Mouse (Mus musculus): ENCODE measurements around the gene Stk24. TPM values are rescaled to one million over a fixed set of nuclear protein-coding genes. Genes with fewer than 3 reads are reported as not detected.

The Stk24 gene
- polyA plus RNA-seq, 1 experiment from 2014 or later, result 45.3 TPM

DNA sequence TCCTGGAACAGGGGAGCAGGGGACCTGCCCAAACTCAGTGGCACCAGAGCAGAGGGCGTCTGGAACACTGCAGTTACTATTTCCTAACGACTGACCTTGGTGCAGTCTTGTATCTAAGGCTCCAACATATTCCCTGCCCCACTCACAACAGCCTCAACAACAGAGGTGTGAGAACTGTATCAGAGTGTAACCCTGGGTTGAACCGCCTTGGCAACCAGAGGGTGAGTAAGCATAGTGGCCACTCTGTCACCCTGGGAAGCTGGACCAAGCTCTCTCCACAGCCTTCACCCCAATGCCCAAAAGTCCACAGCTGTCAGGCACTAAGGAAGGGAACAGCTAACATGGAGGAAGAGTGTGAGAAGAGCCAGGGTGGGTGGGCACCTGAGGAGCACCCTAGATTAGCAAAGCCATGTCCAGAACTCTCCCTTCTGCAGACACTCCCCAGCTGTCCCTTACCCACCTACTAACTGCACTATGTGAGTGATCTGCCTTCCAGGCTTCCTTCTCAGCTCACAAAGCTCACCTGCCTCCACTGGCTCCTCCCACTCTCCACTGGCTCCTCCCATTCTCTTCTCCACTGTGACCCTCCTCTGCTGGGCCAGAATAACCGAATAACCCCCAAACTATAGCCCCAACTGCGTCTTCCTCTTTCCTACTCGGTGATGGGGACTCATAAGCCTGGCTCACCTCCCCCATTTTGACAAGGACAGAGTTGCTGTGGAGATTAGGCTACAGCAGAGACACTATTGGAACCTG, 69.3 kb downstream of the Stk24 start:
- Histone ChIP-seq H3K27ac (replicated peaks; ENCODE audit: low read depth, low read length) (no peak overlapping the region), H3K27me3 (ENCODE audit: control insufficient read depth, insufficient read depth, low read length) (no peaks in the 10 kb centered on the region), H3K9ac (ENCODE audit: low read length) (no peak overlapping the region), H3K36me3 (ENCODE audit: control insufficient read depth, insufficient read depth, low read length) (no peaks in the 10 kb centered on the region), H3K4me3 (ENCODE audit: low read depth, low read length) (no peak overlapping the region), H3K4me1 (ENCODE audit: control insufficient read depth, insufficient read depth, low read length) (no peaks in the 10 kb centered on the region; the same call in 1 of the 2 replicates), H3K9me3 (ENCODE audit: control insufficient read depth, low read length) (no peaks in the 10 kb centered on the region), H3K4me2 (ENCODE audit: low read depth, severe bottlenecking) (no peak overlapping the region)
- no peak for DNase-seq (ENCODE audit: low spot score)
- peak; percentile 57; the same call in 1 of the 2 replicates for ATAC-seq (ENCODE audit: insufficient number of reproducible peaks, low FRiP score, low TSS enrichment, low read depth)
- 78% methylated on average over 6 of the region's 6 CpGs for WGBS

GRCm38 (mm10) chr14:121309909-121310308, 69.9 kb downstream of the Stk24 start:
- no peak overlapping the region for H3K4me3 ChIP-seq (ENCODE audit: low read depth, low read length)
- no peak overlapping the region for H3K4me2 ChIP-seq (ENCODE audit: low read depth, severe bottlenecking)
- WGBS, result 75% methylated on average over 3 of the region's 3 CpGs
- ATAC-seq (ENCODE audit: insufficient number of reproducible peaks, low FRiP score, low TSS enrichment, low read depth) (no peak), DNase-seq (ENCODE audit: low spot score) (no peak)
- H3K36me3 ChIP-seq (ENCODE audit: control insufficient read depth, insufficient read depth, low read length), result no peaks in the 10 kb centered on the region
- H3K9me3 ChIP-seq (ENCODE audit: control insufficient read depth, low read length), result no peaks in the 10 kb centered on the region
- no peak overlapping the region for H3K9ac ChIP-seq (ENCODE audit: low read length)
- H3K27ac ChIP-seq (replicated peaks; ENCODE audit: low read depth, low read length), result no peak overlapping the region
- no peaks in the 10 kb centered on the region for H3K27me3 ChIP-seq (ENCODE audit: control insufficient read depth, insufficient read depth, low read length)
- H3K4me1 ChIP-seq (ENCODE audit: control insufficient read depth, insufficient read depth, low read length), result no peaks in the 10 kb centered on the region; the same call in 1 of the 2 replicates

DNA sequence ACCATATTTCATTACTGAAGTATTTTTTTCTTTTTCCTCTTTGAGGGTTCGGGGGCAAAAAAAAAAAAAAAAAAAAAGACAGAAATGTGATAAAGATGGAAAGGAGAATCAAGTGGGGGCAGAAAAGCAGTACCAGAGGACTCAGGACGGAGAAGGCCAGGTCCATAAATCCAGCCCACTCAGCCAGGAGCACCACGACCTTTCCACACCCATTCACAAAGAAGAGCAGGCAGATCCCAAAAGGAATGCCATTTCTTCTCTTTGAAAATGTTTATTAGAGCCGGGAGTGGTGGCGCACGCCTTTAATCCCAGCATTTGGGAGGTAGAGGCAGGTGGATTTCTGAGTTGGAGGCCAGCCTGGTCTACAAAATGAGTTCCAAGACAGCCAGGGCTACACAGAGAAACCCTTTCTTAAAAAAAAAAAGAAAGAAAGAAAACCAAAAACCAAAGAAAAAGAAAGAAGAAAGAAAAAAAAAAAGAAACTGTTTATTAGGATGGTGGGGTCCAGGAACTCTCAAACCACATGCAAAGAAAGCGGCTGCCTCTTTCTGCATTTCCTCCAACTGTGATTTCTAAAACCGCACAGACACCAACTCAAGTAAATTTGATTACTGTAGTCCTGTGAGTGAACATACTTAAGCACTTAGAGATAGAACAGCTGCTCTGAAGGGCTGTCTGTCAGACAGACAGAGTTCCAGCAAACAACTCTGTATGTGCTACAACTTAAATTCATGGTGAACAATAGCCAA, 74.3 kb downstream of the Stk24 start:
- no peak for ATAC-seq (ENCODE audit: insufficient number of reproducible peaks, low FRiP score, low TSS enrichment, low read depth)
- no peaks in the 10 kb centered on the region for H3K27me3 ChIP-seq (ENCODE audit: control insufficient read depth, insufficient read depth, low read length)
- no peaks in the 10 kb centered on the region; the same call in 1 of the 2 replicates for H3K4me1 ChIP-seq (ENCODE audit: control insufficient read depth, insufficient read depth, low read length)
- H3K9me3 ChIP-seq (ENCODE audit: control insufficient read depth, low read length), result no peaks in the 10 kb centered on the region
- H3K9ac ChIP-seq (ENCODE audit: low read length), result no peak overlapping the region
- no peak overlapping the region for H3K4me2 ChIP-seq (ENCODE audit: low read depth, severe bottlenecking)
- no peak for DNase-seq (ENCODE audit: low spot score)
- no peak overlapping the region for H3K27ac ChIP-seq (replicated peaks; ENCODE audit: low read depth, low read length)
- WGBS, result 72% methylated on average over 8 of the region's 8 CpGs
- peaks cover 2% of the 10 kb centered on the region; the same call in 1 of the 2 replicates for H3K36me3 ChIP-seq (ENCODE audit: control insufficient read depth, insufficient read depth, low read length)
- no peak overlapping the region for H3K4me3 ChIP-seq (ENCODE audit: low read depth, low read length)

- 58% methylated on average over 7 of the region's 7 CpGs for WGBS
- H3K9me3 ChIP-seq (ENCODE audit: control insufficient read depth, low read length), result no peaks in the 10 kb centered on the region
- no peak for DNase-seq (ENCODE audit: low spot score)
Observed at GRCm38 (mm10) chr14:121304523-121304922, 75.3 kb downstream of the Stk24 start.

GRCm38 (mm10) chr14:121299093-121299492, 80.7 kb downstream of the Stk24 start:
- WGBS, result 94% methylated on average over 9 of the region's 9 CpGs
- H3K27me3 ChIP-seq (ENCODE audit: control insufficient read depth, insufficient read depth, low read length), result no peaks in the 10 kb centered on the region
- ATAC-seq (ENCODE audit: insufficient number of reproducible peaks, low FRiP score, low TSS enrichment, low read depth) (no peak), DNase-seq (ENCODE audit: low spot score) (no peak)
- H3K27ac ChIP-seq (replicated peaks; ENCODE audit: low read depth, low read length), result no peak overlapping the region
- peaks cover 7% of the 10 kb centered on the region; the same call in 1 of the 2 replicates for H3K36me3 ChIP-seq (ENCODE audit: control insufficient read depth, insufficient read depth, low read length)
- no peaks in the 10 kb centered on the region for H3K4me1 ChIP-seq (ENCODE audit: control insufficient read depth, insufficient read depth, low read length)
- no peak overlapping the region for H3K4me3 ChIP-seq (ENCODE audit: low read depth, low read length)
- no peaks in the 10 kb centered on the region for H3K9me3 ChIP-seq (ENCODE audit: control insufficient read depth, low read length)
- H3K4me2 ChIP-seq (ENCODE audit: low read depth, severe bottlenecking), result no peak overlapping the region
- no peak overlapping the region for H3K9ac ChIP-seq (ENCODE audit: low read length)

More at GRCm38 (mm10) chr14:121304523-121304922, 75.3 kb downstream of the Stk24 start:
- Histone ChIP-seq H3K36me3 (ENCODE audit: control insufficient read depth, insufficient read depth, low read length) (peaks cover 2% of the 10 kb centered on the region; the same call in 1 of the 2 replicates), H3K27me3 (ENCODE audit: control insufficient read depth, insufficient read depth, low read length) (no peaks in the 10 kb centered on the region), H3K4me2 (ENCODE audit: low read depth, severe bottlenecking) (no peak overlapping the region), H3K4me3 (ENCODE audit: low read depth, low read length) (no peak overlapping the region), H3K9ac (ENCODE audit: low read length) (no peak overlapping the region), H3K4me1 (ENCODE audit: control insufficient read depth, insufficient read depth, low read length) (no peaks in the 10 kb centered on the region), H3K27ac (replicated peaks; ENCODE audit: low read depth, low read length) (no peak overlapping the region)
- no peak for ATAC-seq (ENCODE audit: insufficient number of reproducible peaks, low FRiP score, low TSS enrichment, low read depth)

DNA sequence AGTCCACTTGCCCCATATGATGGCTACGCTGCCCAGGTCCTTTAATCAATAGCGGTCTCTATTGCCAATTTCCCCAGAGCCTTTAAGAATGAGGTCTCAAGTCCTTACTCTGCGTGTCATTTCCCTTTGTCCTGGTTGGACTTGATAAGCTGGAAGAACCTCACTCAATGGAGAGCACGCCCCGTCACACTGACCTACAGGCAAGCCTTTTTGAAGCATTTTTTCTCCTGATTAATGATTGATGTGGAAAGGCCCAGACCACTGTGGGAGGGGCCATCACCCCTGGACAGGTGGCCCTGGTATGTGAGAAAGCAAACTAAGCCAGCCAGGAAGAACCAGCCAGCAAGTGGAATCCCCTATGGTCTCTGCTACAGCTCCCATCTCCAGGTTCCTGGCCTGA, 81.3 kb downstream of the Stk24 start:
- Histone ChIP-seq H3K4me1 (ENCODE audit: control insufficient read depth, insufficient read depth, low read length) (no peaks in the 10 kb centered on the region), H3K9me3 (ENCODE audit: control insufficient read depth, low read length) (no peaks in the 10 kb centered on the region), H3K27me3 (ENCODE audit: control insufficient read depth, insufficient read depth, low read length) (no peaks in the 10 kb centered on the region), H3K4me3 (ENCODE audit: low read depth, low read length) (no peak overlapping the region), H3K9ac (ENCODE audit: low read length) (no peak overlapping the region), H3K36me3 (ENCODE audit: control insufficient read depth, insufficient read depth, low read length) (peaks cover 7% of the 10 kb centered on the region; the same call in 1 of the 2 replicates), H3K4me2 (ENCODE audit: low read depth, severe bottlenecking) (no peak overlapping the region), H3K27ac (replicated peaks; ENCODE audit: low read depth, low read length) (no peak overlapping the region)
- 88% methylated on average over 5 of the region's 5 CpGs for WGBS
- ATAC-seq (ENCODE audit: insufficient number of reproducible peaks, low FRiP score, low TSS enrichment, low read depth), result no peak
- DNase-seq (ENCODE audit: low spot score), result no peak

GRCm38 (mm10) chr14:121297103-121297502, 82.7 kb downstream of the Stk24 start:
- H3K27me3 ChIP-seq (ENCODE audit: control insufficient read depth, insufficient read depth, low read length), result no peaks in the 10 kb centered on the region
- DNase-seq (ENCODE audit: low spot score), result no peak
- H3K4me3 ChIP-seq (ENCODE audit: low read depth, low read length), result no peak overlapping the region
- ATAC-seq (ENCODE audit: insufficient number of reproducible peaks, low FRiP score, low TSS enrichment, low read depth), result no peak
- H3K4me1 ChIP-seq (ENCODE audit: control insufficient read depth, insufficient read depth, low read length), result no peaks in the 10 kb centered on the region
- H3K36me3 ChIP-seq (ENCODE audit: control insufficient read depth, insufficient read depth, low read length), result peaks cover 7% of the 10 kb centered on the region; the same call in 1 of the 2 replicates
- H3K9me3 ChIP-seq (ENCODE audit: control insufficient read depth, low read length), result no peaks in the 10 kb centered on the region
- no peak overlapping the region for H3K9ac ChIP-seq (ENCODE audit: low read length)
- no peak overlapping the region for H3K4me2 ChIP-seq (ENCODE audit: low read depth, severe bottlenecking)
- no peak overlapping the region for H3K27ac ChIP-seq (replicated peaks; ENCODE audit: low read depth, low read length)
- WGBS, result 95% methylated on average over 6 of the region's 6 CpGs

DNA sequence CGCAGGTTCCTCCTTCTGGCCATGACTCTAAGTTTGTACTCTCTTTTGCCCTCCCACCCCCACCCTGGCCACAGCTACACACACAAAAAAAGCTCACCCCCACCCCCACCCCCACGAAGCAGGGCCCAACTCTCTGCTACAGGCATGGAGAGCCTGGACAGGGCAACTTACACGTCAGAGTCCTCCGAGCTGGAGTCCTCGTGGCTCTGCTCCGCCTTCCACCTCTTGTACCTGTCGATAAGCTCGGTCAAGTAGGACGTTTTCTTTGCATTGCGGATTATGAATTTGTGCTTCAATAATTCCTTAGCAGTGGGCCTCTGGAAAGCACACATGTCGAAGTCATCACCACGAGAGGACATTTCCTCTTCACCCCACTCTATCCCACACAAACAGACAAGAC, 85.3 kb downstream of the Stk24 start:
- ATAC-seq (ENCODE audit: insufficient number of reproducible peaks, low FRiP score, low TSS enrichment, low read depth) (no peak), DNase-seq (ENCODE audit: low spot score) (no peak)
- Histone ChIP-seq H3K9ac (ENCODE audit: low read length) (no peak overlapping the region), H3K36me3 (ENCODE audit: control insufficient read depth, insufficient read depth, low read length) (peaks cover 10% of the 10 kb centered on the region; the same call in 1 of the 2 replicates), H3K4me2 (ENCODE audit: low read depth, severe bottlenecking) (no peak overlapping the region), H3K27me3 (ENCODE audit: control insufficient read depth, insufficient read depth, low read length) (no peaks in the 10 kb centered on the region), H3K4me1 (ENCODE audit: control insufficient read depth, insufficient read depth, low read length) (no peaks in the 10 kb centered on the region), H3K4me3 (ENCODE audit: low read depth, low read length) (no peak overlapping the region), H3K9me3 (ENCODE audit: control insufficient read depth, low read length) (no peaks in the 10 kb centered on the region), H3K27ac (replicated peaks; ENCODE audit: low read depth, low read length) (no peak overlapping the region)
- WGBS, result 93% methylated on average over 12 of the region's 12 CpGs
